Mouse (Mus musculus): ENCODE data around the gene Klhl7. TPM values are rescaled to one million over a fixed set of nuclear protein-coding genes. Genes with fewer than 3 reads are reported as not detected.

The Klhl7 gene
- total and polyA plus RNA-seq, 2 experiments from 2014 or later = 123 to 149 TPM

GRCm38 (mm10) chr5:24207965-24208364 is 107.6 kb downstream of the Klhl7 start:
- Histone ChIP-seq H3K27ac (ENCODE audit: low read depth, low read length) (no peak overlapping the region), H3K36me3 (ENCODE audit: insufficient read depth, low read length) (no peaks in the 10 kb centered on the region), H3K27me3 (ENCODE audit: insufficient read depth, low read length) (no peaks in the 10 kb centered on the region), H3K9me3 (ENCODE audit: low read length) (no peaks in the 10 kb centered on the region), H3K4me2 (ENCODE audit: low read depth, low read length, poor library complexity, severe bottlenecking) (no peak overlapping the region), H3K4me1 (ENCODE audit: insufficient read depth, low read length) (no peaks in the 10 kb centered on the region), H3K4me3 (ENCODE audit: low read depth, low read length) (no peak overlapping the region), H3K9ac (replicated peaks; ENCODE audit: low read length, poor library complexity, severe bottlenecking) (no peak overlapping the region)
- no peak for ATAC-seq (ENCODE audit: low FRiP score)
- WGBS = 74% methylated on average over 10 of the region's 10 CpGs
- TF ChIP-seq CTCF (IDR thresholded peaks at IDR 0.05) = no peak
- no peak for DNase-seq (ENCODE audit: low spot score)

- no peak for DNase-seq (ENCODE audit: low spot score)
- Histone ChIP-seq H3K4me1 (ENCODE audit: insufficient read depth, low read length) (no peaks in the 10 kb centered on the region), H3K4me2 (ENCODE audit: low read depth, low read length, poor library complexity, severe bottlenecking) (no peak overlapping the region), H3K9me3 (ENCODE audit: low read length) (no peaks in the 10 kb centered on the region), H3K4me3 (ENCODE audit: low read depth, low read length) (no peak overlapping the region), H3K27ac (ENCODE audit: low read depth, low read length) (no peak overlapping the region), H3K36me3 (ENCODE audit: insufficient read depth, low read length) (no peaks in the 10 kb centered on the region), H3K9ac (replicated peaks; ENCODE audit: low read length, poor library complexity, severe bottlenecking) (no peak overlapping the region), H3K27me3 (ENCODE audit: insufficient read depth, low read length) (no peaks in the 10 kb centered on the region)
- 93% methylated on average over 5 of the region's 5 CpGs for WGBS
- ATAC-seq (ENCODE audit: low FRiP score) = no peak
- TF ChIP-seq CTCF (IDR thresholded peaks at IDR 0.05) = no peak
Observed at GRCm38 (mm10) chr5:24208505-24208904, 108.1 kb downstream of the Klhl7 start.

Other genes with a start within 250 kb of the Klhl7 start
- 23.7 and 30.8 TPM in 2 replicates for gene Fam126a, start 69.9 kb upstream of the Klhl7 start, total RNA-seq (2014; rRNA removed)
- gene Fam126a, start 69.9 kb upstream of the Klhl7 start, polyA plus RNA-seq (2015; fragmentation: Nextera tagmentation; extraction: Ambion mirVana) = 17.0 and 19.7 TPM in 2 replicates
- 10.6 and 14.0 TPM in 2 replicates for gene Nupl2, start 64.4 kb downstream of the Klhl7 start, total RNA-seq (2014; rRNA removed)
- gene Nupl2, start 64.4 kb downstream of the Klhl7 start, polyA plus RNA-seq (2015; fragmentation: Nextera tagmentation; extraction: Ambion mirVana) = 9.0 and 9.4 TPM in 2 replicates

Measured in midbrain, postnatal 0 days (tissue).